Mouse (Mus musculus) neutrophil, adult 59 days (primary cell): ENCODE data around the gene Hist1h2ae. TPM values are rescaled to one million over a fixed set of nuclear protein-coding genes. Genes with fewer than 3 reads are reported as not detected.

Source experiments
- total RNA-seq, 2 experiments: library from RNA; stranded (reverse); gene quantifications; 1 replicate in 1 of 2; 2 replicates in 1 of 2; pipeline ENCODE4 v1.2.4; 2023

Hist1h2ae gene
- total RNA-seq, result 100 to 1,000 TPM; 191 to 199 TPM

DNA sequence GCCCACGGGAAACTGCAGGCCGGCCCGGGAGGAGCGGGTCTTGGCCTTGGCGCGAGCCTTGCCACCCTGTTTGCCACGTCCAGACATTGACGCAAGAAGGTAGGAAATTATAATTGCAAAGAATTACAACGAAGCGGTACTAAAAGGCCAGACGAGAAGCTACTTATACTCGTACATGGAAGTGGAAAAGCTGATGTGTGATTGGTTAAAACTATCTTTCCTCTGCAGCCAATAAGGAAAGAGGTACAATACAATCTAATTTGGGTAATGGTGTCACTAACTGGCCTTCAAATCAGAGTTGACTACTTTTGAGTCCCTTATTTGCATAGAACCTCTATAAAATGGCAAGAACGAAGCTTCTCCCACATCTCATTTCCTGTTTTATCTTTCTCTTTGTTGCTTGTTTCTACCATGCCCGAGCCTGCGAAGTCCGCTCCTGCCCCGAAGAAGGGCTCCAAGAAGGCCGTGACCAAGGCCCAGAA, at the start of gene Hist1h2ae, which contains the start of gene Hist1h2bg:
Hist1h2ae (minus strand) TSS at position 199 of the 482 bp plus-strand sequence.
Hist1h2bg (plus strand) TSS at position 375 of the 482 bp plus-strand sequence.

GRCm38 (mm10) chr13:23581408-23582218, 10.6 kb upstream of the Hist1h2ae start, which contains the start of gene Hist1h4d:
Gene Hist1h4d, plus strand, starts transcription at chr13:23581598.

DNA sequence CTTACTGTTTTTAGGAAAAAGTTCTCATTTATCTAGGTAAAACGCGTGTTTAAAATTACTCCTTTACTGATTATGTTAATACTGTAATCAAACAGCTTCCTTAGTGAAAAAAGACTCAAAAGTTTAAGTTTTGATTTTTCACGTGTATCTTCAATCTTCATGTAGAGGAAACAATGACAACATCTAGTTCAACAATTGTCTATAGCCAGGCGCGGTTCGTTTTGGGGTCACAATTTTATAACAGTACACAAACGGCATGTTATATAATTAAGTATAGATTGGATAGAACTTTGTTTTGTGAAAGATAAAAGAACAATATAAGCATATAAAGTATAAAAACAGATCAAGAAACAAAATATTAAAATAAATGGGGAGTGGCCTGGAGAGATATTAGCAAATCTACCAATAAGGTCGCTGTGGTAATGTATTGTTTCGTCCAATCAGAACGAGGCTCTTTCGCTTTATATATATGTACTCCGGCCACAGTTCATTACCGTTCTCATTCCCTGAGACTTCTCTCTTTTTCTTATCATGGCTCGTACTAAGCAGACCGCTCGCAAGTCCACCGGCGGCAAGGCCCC, 4.3 kb upstream of the Hist1h2ae start, which contains the start of gene Hist1h3d:
Hist1h3d (plus strand) TSS at position 493 of the 581 bp plus-strand sequence.

DNA sequence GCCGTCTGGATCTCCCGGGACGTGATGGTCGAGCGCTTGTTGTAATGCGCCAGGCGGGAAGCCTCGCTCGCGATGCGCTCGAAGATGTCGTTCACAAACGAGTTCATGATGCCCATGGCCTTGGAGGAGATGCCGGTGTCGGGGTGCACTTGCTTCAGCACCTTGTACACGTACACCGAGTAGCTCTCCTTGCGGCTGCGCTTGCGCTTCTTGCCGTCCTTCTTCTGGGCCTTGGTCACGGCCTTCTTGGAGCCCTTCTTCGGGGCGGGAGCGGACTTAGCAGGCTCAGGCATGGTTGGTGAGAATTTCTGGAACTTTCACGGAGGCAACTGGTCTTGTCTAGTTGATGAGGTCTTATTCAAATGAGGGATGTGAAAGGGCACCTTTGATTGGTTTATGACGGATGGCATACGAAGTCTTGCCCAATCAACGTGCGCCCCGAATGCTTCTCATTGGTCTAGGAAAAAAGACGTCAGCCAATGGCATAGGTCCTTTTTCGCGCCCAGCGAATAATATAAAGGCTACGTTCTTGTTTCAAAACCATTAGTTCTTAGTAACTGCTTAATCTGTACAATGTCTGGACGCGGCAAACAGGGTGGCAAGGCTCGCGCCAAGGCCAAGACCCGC, 3.0 kb upstream of the Hist1h2ae start, which contains the start of the genes Hist1h2bf and Hist1h2ad:
Hist1h2bf (minus strand) TSS at position 299 of the 627 bp plus-strand sequence.
Hist1h2ad (plus strand) TSS at position 484 of the 627 bp plus-strand sequence.

DNA sequence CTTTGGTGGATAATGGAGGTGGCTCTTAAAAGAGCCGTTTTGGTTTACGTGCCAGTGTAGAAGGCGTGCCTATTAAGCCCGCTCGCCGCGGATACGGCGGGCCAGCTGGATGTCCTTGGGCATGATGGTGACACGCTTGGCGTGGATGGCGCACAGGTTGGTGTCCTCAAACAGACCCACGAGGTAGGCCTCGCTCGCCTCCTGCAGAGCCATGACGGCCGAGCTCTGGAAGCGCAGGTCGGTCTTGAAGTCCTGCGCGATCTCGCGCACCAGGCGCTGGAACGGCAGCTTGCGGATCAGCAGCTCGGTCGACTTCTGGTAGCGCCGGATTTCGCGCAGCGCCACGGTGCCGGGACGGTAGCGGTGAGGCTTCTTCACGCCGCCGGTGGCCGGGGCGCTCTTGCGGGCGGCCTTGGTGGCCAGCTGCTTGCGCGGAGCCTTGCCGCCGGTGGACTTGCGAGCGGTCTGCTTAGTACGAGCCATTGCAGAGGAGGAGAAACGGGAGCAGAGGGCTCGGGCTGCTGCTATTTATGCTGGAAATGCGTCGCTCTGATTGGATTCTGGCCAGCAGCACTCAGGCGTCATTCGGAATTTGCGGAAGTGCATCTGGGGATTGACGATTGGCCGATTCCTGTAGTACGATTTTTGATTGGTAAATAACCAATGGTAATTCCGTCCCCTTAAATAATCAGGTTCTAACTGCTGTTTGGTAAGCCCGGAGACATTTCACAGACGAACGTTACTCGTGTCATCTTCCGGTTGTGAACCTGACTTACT, 8.9 kb downstream of the Hist1h2ae start, which contains the start of gene Hist1h3e:
Hist1h3e (minus strand) TSS at position 487 of the 777 bp plus-strand sequence.

DNA sequence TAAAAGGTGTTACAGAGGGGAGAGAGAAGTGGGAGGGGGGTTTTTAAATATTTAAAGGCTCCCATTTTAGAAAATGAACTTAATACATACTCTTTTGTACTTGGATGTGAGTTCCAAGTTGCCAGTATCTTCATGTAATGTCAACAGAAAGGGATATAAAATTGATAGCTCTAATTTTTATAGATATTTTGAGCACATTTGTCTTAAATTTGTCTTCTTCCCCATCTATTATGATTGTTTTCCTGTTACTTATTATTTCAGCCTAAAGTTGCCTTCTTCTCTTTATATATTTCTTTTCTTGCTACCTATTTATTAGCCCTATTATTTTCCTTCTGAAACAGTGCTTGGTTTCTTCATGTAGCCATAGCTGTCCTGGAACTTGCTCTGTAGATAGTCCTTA, 18.1 kb downstream of the Hist1h2ae start, which contains the start of gene Hist1h1d:
Hist1h1d (plus strand) TSS at position 301 of the 400 bp plus-strand sequence.

GRCm38 (mm10) chr13:23551146-23551834, 19.7 kb downstream of the Hist1h2ae start, which contains the start of gene Hist1h4f:
Gene Hist1h4f, minus strand, starts transcription at chr13:23551648.

GRCm38 (mm10) chr13:23543965-23544786, 26.8 kb downstream of the Hist1h2ae start, which contains the start of gene Hist1h3f:
Gene Hist1h3f, plus strand, starts transcription at chr13:23544052.

GRCm38 (mm10) chr13:23542999-23543607, 27.9 kb downstream of the Hist1h2ae start, which contains the start of gene Hist1h2bh:
Gene Hist1h2bh, minus strand, starts transcription at chr13:23543392.

DNA sequence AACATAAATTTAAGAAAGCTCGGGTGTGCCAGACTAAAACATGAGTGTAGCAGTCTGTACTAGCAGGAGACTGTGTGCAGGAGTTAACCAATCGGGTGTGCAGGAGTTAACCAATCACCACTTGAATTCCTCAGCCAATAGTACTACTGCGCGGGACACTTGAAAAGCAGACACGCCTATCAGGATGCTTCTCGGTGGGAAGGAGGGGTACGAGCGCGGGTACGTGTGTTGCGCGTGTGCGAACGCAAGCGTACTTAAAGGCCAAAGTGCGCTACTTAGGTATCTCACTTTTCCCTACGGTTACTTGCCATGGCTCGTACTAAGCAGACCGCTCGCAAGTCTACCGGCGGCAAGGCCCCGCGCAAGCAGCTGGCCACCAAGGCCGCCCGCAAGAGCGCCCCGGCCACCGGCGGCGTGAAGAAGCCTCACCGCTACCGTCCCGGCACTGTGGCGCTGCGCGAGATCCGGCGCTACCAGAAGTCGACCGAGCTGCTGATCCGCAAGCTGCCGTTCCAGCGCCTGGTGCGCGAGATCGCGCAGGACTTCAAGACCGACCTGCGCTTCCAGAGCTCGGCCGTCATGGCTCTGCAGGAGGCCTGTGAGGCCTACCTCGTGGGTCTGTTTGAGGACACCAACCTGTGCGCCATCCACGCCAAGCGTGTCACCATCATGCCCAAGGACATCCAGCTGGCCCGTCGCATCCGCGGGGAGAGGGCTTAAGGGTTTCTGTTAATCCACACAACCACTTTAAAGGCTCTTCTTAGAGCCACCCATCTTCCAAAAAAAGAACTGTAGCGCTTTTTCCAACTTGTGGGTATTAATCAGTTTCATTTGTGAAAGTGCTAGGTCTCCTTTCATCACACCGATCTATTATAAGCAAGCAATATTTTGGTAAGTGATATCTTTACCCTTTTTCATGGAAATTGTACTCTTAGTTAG, 35.6 kb downstream of the Hist1h2ae start, which contains the start of gene Hist1h3g:
Hist1h3g (plus strand) TSS at position 286 of the 939 bp plus-strand sequence.

GRCm38 (mm10) chr13:23533560-23534367, 37.3 kb downstream of the Hist1h2ae start, which contains the start of gene Hist1h2af:
Gene Hist1h2af, plus strand, starts transcription at chr13:23533906.

GRCm38 (mm10) chr13:23530901-23531875, 39.8 kb downstream of the Hist1h2ae start, which contains the start of gene Hist1h4h:
Gene Hist1h4h, plus strand, starts transcription at chr13:23531050.

